Mouse (Mus musculus) stomach, postnatal 0 days (tissue): ENCODE measurements at regions not wholly inside any gene's neighbourhood (a gene's known extent, or its start where the extent isn't known, plus 50 kb on each side); places are given as distances from the start of the nearest gene placed in this dataset.

ENCODE experiments used
- CTCF ChIP-seq: IDR thresholded peaks from 2 replicates; pipeline ENCODE4 v1.5.1; 2016; ENCODE audit warnings: antibody characterized with exemption, low read depth, mild to moderate bottlenecking, moderate library complexity
- EP300 ChIP-seq: optimal IDR thresholded peaks from 2 replicates; pipeline ENCODE3; 2016; ENCODE audit warnings: antibody characterized with exemption

DNA sequence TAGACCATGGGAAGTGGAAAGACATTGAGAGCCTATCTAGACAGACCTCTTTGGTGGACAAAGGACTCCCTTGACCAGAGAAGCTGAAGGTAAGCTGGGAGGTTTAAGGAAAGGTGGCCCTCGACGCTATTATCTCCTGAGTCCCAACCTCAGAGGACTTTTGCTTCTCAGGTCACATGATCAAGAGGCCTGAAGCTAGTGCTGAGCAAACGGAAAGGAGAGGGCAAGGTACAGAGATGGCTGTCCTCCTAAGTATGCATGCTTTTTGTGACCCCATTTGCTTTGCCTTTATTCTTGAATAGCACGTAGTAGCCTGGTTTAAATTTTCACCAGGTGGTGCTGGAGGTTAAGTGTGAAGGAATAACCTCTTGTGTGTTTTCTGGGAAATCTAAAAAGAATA, 186.8 kb upstream of the Foxq1 start:
- TF ChIP-seq CTCF (no peak), EP300 (no peak)
